Mouse (Mus musculus) neural tube, embryonic 15.5 days (tissue): ENCODE measurements around the gene Cavin2. TPM values are rescaled to one million over a fixed set of nuclear protein-coding genes. Genes with fewer than 3 reads are reported as not detected.

Experiments used
- polyA plus RNA-seq: library from polyadenylated mRNA; unstranded; fragments of >200 nt; fragmentation: Nextera tagmentation; extraction: Ambion mirVana; gene quantifications from 2 replicates; pipeline ENCODE4 v1.2.1, GENCODE M21; 2015

Cavin2 gene
- polyA plus RNA-seq, 1 experiment from 2014 or later = 11.1 TPM

Other genes starting within 250 kb of the Cavin2 start
- gene Nabp1, start 189.3 kb downstream of the Cavin2 start, polyA plus RNA-seq = 8.0 and 11.9 TPM in 2 replicates